Mouse (Mus musculus) bone marrow, adult 2 months (tissue): Measurements from ENCODE around the gene Slc36a4.

Source experiments
- CTCF ChIP-seq: fragments of 200-500 bp; IDR thresholded peaks from 2 replicates; pipeline ENCODE4 v1.5.1; 2011; ENCODE audit warnings: low read length, control low read depth; ENCODE audit not compliant: control insufficient read depth, insufficient read depth
- POLR2A ChIP-seq: fragments of 200-500 bp; IDR thresholded peaks from 2 replicates; pipeline ENCODE4 v1.6.1; 2011; ENCODE audit warnings: low read depth, mild to moderate bottlenecking, control low read depth, low read length, borderline replicate concordance; ENCODE audit not compliant: control insufficient read depth

DNA sequence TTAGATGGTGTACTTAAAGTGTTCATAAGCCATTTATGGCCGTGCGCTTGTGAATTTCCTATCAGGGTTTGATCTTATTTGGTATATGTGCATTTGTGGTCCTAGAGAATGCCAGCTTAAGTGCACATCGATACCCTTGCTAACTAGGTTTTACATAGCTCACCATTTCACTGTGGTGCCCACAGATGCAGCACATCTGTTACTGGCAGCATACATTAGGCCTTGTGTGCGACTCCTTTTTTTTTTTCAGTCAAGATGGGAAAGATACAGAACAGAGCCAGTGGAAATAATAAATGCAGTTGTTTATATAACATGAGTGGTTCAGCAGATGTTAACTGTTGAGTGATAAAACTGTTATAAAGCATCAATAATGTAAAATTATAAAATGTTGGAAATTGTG is 31.9 kb downstream of the Slc36a4 start:
- TF ChIP-seq POLR2A (no peak), CTCF (no peak)
